Mouse (Mus musculus): Measurements from ENCODE around the gene Rhbdf2.

GRCm38 (mm10) chr11:116574982-116575381 is 51.8 kb downstream of the Rhbdf2 start:
- TF ChIP-seq ZNF384 (IDR thresholded peaks at IDR 0.05; ENCODE audit: low read depth, low read length) (no peak), MAFK (IDR thresholded peaks at IDR 0.05; ENCODE audit: insufficient read depth, low read depth, low read length) (no peak), CHD2 (IDR thresholded peaks at IDR 0.05; ENCODE audit: low read depth, low read length) (no peak), HCFC1 (IDR thresholded peaks at IDR 0.05; ENCODE audit: borderline replicate concordance, insufficient read depth, low read length) (no peak)

All from ES-E14 (cell line).